Comparison of ENCODE assay signal across 36 mouse cellular contexts in genomic region chrX:53692065-53692464, GRCm38 (mm10). TPM values are rescaled to one million over a fixed set of nuclear protein-coding genes. Genes with fewer than 3 reads are reported as not detected.
"Had no signal": no experiment of that assay in that cellular context is flagged by ENCODE, and none has a peak within 500 bp of the region (broad histone marks: within the 10 kb centered on the region; RNA-seq: fewer than 3 reads in every experiment).

No protein-coding gene starts in this region.

- ATAC-seq: hindbrain, embryonic 16.5 days; hindbrain, postnatal 0 days; inflammation-experienced regulatory T-cells, adult 6 months; intestine, embryonic 15.5 days; intestine, embryonic 16.5 days; intestine, postnatal 0 days had no signal

- H3K4me2 ChIP-seq: heart, embryonic 11.5 days; heart, embryonic 12.5 days; heart, embryonic 13.5 days; heart, embryonic 15.5 days; hindbrain, embryonic 12.5 days; hindbrain, embryonic 13.5 days; hindbrain, embryonic 14.5 days; hindbrain, embryonic 15.5 days; intestine, embryonic 15.5 days had no signal

- H3K27ac ChIP-seq: heart, embryonic 10.5 days; heart, embryonic 13.5 days; heart, embryonic 15.5 days; hindbrain, embryonic 10.5 days; hindbrain, embryonic 12.5 days; hindbrain, embryonic 13.5 days; hindbrain, embryonic 14.5 days; hindbrain, embryonic 15.5 days; hindbrain, postnatal 0 days; intestine, embryonic 15.5 days; layer of hippocampus, adult 2 months; left cerebral cortex, adult 2 months had no signal

- H3K4me1 ChIP-seq: heart, embryonic 10.5 days; heart, embryonic 12.5 days; heart, embryonic 13.5 days; heart, embryonic 15.5 days; hindbrain, embryonic 10.5 days; hindbrain, embryonic 12.5 days; hindbrain, embryonic 13.5 days; hindbrain, embryonic 15.5 days; intestine, embryonic 15.5 days had no signal

- DNase-seq: heart, postnatal 10 days; heart, postnatal 14 days; heart, postnatal 36 days; heart, postnatal 4 days; kidney, adult 18-20 months; kidney, adult 8-10 months; kidney, adult 9 months; kidney, postnatal 10 days; kidney, postnatal 14 days; kidney, postnatal 25 days; kidney, postnatal 36 days; layer of hippocampus, adult 9-11 months; layer of hippocampus, postnatal 36 days had no signal

- H3K9ac ChIP-seq: heart, embryonic 12.5 days; heart, embryonic 13.5 days; heart, embryonic 15.5 days; hindbrain, embryonic 12.5 days; hindbrain, embryonic 13.5 days; hindbrain, embryonic 14.5 days; hindbrain, embryonic 15.5 days; intestine, embryonic 15.5 days had no signal

- H3K9me3 ChIP-seq: heart, embryonic 10.5 days; heart, embryonic 13.5 days; heart, embryonic 15.5 days; hindbrain, embryonic 12.5 days; hindbrain, embryonic 13.5 days; hindbrain, embryonic 15.5 days; intestine, embryonic 15.5 days had no signal

- H3K36me3 ChIP-seq: heart, embryonic 10.5 days; heart, embryonic 12.5 days; heart, embryonic 13.5 days; heart, embryonic 15.5 days; hindbrain, embryonic 10.5 days; hindbrain, embryonic 12.5 days; hindbrain, embryonic 13.5 days; hindbrain, embryonic 15.5 days; intestine, embryonic 15.5 days had no signal

- H3K4me3 ChIP-seq: heart, embryonic 10.5 days; heart, embryonic 12.5 days; heart, embryonic 13.5 days; heart, embryonic 15.5 days; hindbrain, embryonic 10.5 days; hindbrain, embryonic 12.5 days; hindbrain, embryonic 13.5 days; hindbrain, embryonic 15.5 days; intestine, embryonic 15.5 days; layer of hippocampus, adult 2 months; left cerebral cortex, adult 2 months had no signal

- H3K27me3 ChIP-seq: heart, embryonic 15.5 days; hindbrain, embryonic 12.5 days; hindbrain, embryonic 13.5 days; hindbrain, embryonic 15.5 days; intestine, embryonic 15.5 days had no signal

RNA-seq across cellular contexts. Expression of gene 4930502E18Rik, which starts 32.6 kb away (rescaled TPM):
- total RNA-seq: heart, adult 8-10 months; heart, postnatal 10 days; heart, postnatal 14 days; heart, postnatal 25 days; heart, postnatal 36 days; heart, postnatal 4 days; hematopoietic stem cell, adult 5-6 weeks; hindbrain, postnatal 0 days; layer of hippocampus, adult 2 months had no signal
- polyA plus RNA-seq: hindbrain, embryonic 11.5 days; inflammation-experienced regulatory T-cells, adult 6 months; large intestine, adult 2 months had no signal
